Mouse (Mus musculus) heart, adult 2 months (tissue): ENCODE measurements around the gene Zdhhc9.

ENCODE experiments used
- CTCF ChIP-seq: fragments of 200-600 bp; IDR thresholded peaks from 2 replicates; pipeline ENCODE4 v1.8.1; 2022; ENCODE audit warnings: antibody characterized with exemption, mild to moderate bottlenecking, moderate library complexity
- EP300 ChIP-seq: fragments of 200-500 bp; IDR thresholded peaks from 2 replicates; pipeline ENCODE4 v1.6.1; 2011; ENCODE audit warnings: low read depth, low read length, control low read depth; ENCODE audit not compliant: insufficient read depth
- POLR2A ChIP-seq: fragments of 200-500 bp; IDR thresholded peaks from 2 replicates; pipeline ENCODE4 v1.6.1; 2011; ENCODE audit warnings: mild to moderate bottlenecking, low read depth, low read length, control low read depth; ENCODE audit not compliant: insufficient read depth

- TF ChIP-seq CTCF (no peak), EP300 (no peak), POLR2A (no peak)
Observed at GRCm38 (mm10) chrX:48170368-48170767, 38.3 kb downstream of the Zdhhc9 start.
